Mouse (Mus musculus): ENCODE measurements around the gene Olfr1122. TPM values are rescaled to one million over a fixed set of nuclear protein-coding genes. Genes with fewer than 3 reads are reported as not detected.

Gene Olfr1122
- polyA plus RNA-seq, 1 experiment from 2014 or later: not detected

Other genes with a start within 250 kb of the Olfr1122 start
- gene Olfr1110, start 245.5 kb upstream of the Olfr1122 start, polyA plus RNA-seq (2015; fragmentation: Nextera tagmentation; extraction: Ambion mirVana): not detected in 2 replicates
- not detected in 2 replicates for gene Olfr1111, start 233.2 kb upstream of the Olfr1122 start, polyA plus RNA-seq (2015; fragmentation: Nextera tagmentation; extraction: Ambion mirVana)
- not detected in 2 replicates for gene Olfr1112, start 198.1 kb upstream of the Olfr1122 start, polyA plus RNA-seq (2015; fragmentation: Nextera tagmentation; extraction: Ambion mirVana)
- not detected in 2 replicates for gene Olfr1113, start 176.9 kb upstream of the Olfr1122 start, polyA plus RNA-seq (2015; fragmentation: Nextera tagmentation; extraction: Ambion mirVana)
- gene Olfr1115, start 137.8 kb upstream of the Olfr1122 start, polyA plus RNA-seq (2015; fragmentation: Nextera tagmentation; extraction: Ambion mirVana): not detected in 2 replicates
- not detected in 2 replicates for gene Olfr1116, start 118.3 kb upstream of the Olfr1122 start, polyA plus RNA-seq (2015; fragmentation: Nextera tagmentation; extraction: Ambion mirVana)
- not detected in 2 replicates for gene Olfr1118, start 78.3 kb upstream of the Olfr1122 start, polyA plus RNA-seq (2015; fragmentation: Nextera tagmentation; extraction: Ambion mirVana)
- gene Olfr1120, start 31.0 kb upstream of the Olfr1122 start, polyA plus RNA-seq (2015; fragmentation: Nextera tagmentation; extraction: Ambion mirVana): not detected in 2 replicates
- not detected in 2 replicates for gene Olfr1121, start 16.0 kb upstream of the Olfr1122 start, polyA plus RNA-seq (2015; fragmentation: Nextera tagmentation; extraction: Ambion mirVana)
- gene Olfr1123, start 30.8 kb downstream of the Olfr1122 start, polyA plus RNA-seq (2015; fragmentation: Nextera tagmentation; extraction: Ambion mirVana): not detected in 2 replicates
- 0.07 and 0.09 TPM in 2 replicates for gene Olfr1124, start 44.4 kb downstream of the Olfr1122 start, polyA plus RNA-seq (2015; fragmentation: Nextera tagmentation; extraction: Ambion mirVana)
- not detected in 2 replicates for gene Olfr1126, start 68.1 kb downstream of the Olfr1122 start, polyA plus RNA-seq (2015; fragmentation: Nextera tagmentation; extraction: Ambion mirVana)
- not detected in 2 replicates for gene Pramel7, start 111.2 kb downstream of the Olfr1122 start, polyA plus RNA-seq (2015; fragmentation: Nextera tagmentation; extraction: Ambion mirVana)
- gene Pramel6, start 120.7 kb downstream of the Olfr1122 start, polyA plus RNA-seq (2015; fragmentation: Nextera tagmentation; extraction: Ambion mirVana): not detected in 2 replicates
- gene Olfr153, start 145.9 kb downstream of the Olfr1122 start, polyA plus RNA-seq (2015; fragmentation: Nextera tagmentation; extraction: Ambion mirVana): not detected in 2 replicates
- not detected in 2 replicates for gene Olfr1128, start 159.7 kb downstream of the Olfr1122 start, polyA plus RNA-seq (2015; fragmentation: Nextera tagmentation; extraction: Ambion mirVana)
- gene Olfr1129, start 188.1 kb downstream of the Olfr1122 start, polyA plus RNA-seq (2015; fragmentation: Nextera tagmentation; extraction: Ambion mirVana): not detected in 2 replicates
- gene Olfr1130, start 220.4 kb downstream of the Olfr1122 start, polyA plus RNA-seq (2015; fragmentation: Nextera tagmentation; extraction: Ambion mirVana): not detected in 2 replicates
- not detected in 2 replicates for gene Olfr1131, start 241.3 kb downstream of the Olfr1122 start, polyA plus RNA-seq (2015; fragmentation: Nextera tagmentation; extraction: Ambion mirVana)